Mouse (Mus musculus) midbrain, embryonic 15.5 days (tissue): Measurements from ENCODE around the gene 4930558K02Rik. TPM values are rescaled to one million over a fixed set of nuclear protein-coding genes. Genes with fewer than 3 reads are reported as not detected.

ENCODE experiments used
- ATAC-seq: fragments of 200-750 bp; cut with Nextera tagmentation; replicated peaks from 2 replicates; pipeline ENCODE4 v1.8.0; 2017; ENCODE audit warnings: moderate TSS enrichment
- H3K27ac ChIP-seq: fragments of 300-500 bp; sonication (generic); 2 replicates; pipeline ENCODE4 v1.5.1; 2015; ENCODE audit warnings: mild to moderate bottlenecking, inconsistent platforms
- H3K27me3 ChIP-seq: fragments of 300-500 bp; sonication (generic); replicated peaks from 2 replicates; pipeline ENCODE4 v1.6.1; 2015; ENCODE audit warnings: inconsistent platforms
- H3K36me3 ChIP-seq: fragments of 300-500 bp; sonication (generic); replicated peaks from 2 replicates; pipeline ENCODE4 v1.6.1; 2015; ENCODE audit warnings: inconsistent platforms
- H3K4me1 ChIP-seq: fragments of 300-500 bp; sonication (generic); 2 replicates; pipeline ENCODE4 v1.6.1; 2015; ENCODE audit warnings: inconsistent platforms
- H3K4me2 ChIP-seq: fragments of 300-500 bp; sonication (generic); 2 replicates; pipeline ENCODE4 v1.6.1; 2015; ENCODE audit warnings: inconsistent platforms, mild to moderate bottlenecking, moderate library complexity
- H3K4me3 ChIP-seq: fragments of 300-500 bp; sonication (generic); 2 replicates; pipeline ENCODE4 v1.5.1; 2015; ENCODE audit warnings: mild to moderate bottlenecking, inconsistent platforms
- H3K9ac ChIP-seq: fragments of 300-500 bp; sonication (generic); 2 replicates; pipeline ENCODE4 v1.6.1; 2015; ENCODE audit warnings: mild to moderate bottlenecking, inconsistent platforms
- H3K9me3 ChIP-seq: fragments of 300-500 bp; sonication (generic); 2 replicates; pipeline ENCODE4 v1.6.1; 2016; ENCODE audit warnings: inconsistent platforms
- WGBS: fragments of 180-500 bp; shearing (Covaris S2); methylation state at CpG from one replicate; pipeline ENCODE4 v1.1.7; 2015; ENCODE audit warnings: mixed read lengths; 5-methylcytosine and 5-hydroxymethylcytosine counted together
- polyA plus RNA-seq: library from polyadenylated mRNA; unstranded; fragments of >200 nt; fragmentation: Nextera tagmentation; extraction: Ambion mirVana; gene quantifications from 2 replicates; pipeline ENCODE4 v1.2.1, GENCODE M21; 2015

4930558K02Rik gene
- polyA plus RNA-seq, 1 experiment from 2014 or later = 0.22 TPM

DNA sequence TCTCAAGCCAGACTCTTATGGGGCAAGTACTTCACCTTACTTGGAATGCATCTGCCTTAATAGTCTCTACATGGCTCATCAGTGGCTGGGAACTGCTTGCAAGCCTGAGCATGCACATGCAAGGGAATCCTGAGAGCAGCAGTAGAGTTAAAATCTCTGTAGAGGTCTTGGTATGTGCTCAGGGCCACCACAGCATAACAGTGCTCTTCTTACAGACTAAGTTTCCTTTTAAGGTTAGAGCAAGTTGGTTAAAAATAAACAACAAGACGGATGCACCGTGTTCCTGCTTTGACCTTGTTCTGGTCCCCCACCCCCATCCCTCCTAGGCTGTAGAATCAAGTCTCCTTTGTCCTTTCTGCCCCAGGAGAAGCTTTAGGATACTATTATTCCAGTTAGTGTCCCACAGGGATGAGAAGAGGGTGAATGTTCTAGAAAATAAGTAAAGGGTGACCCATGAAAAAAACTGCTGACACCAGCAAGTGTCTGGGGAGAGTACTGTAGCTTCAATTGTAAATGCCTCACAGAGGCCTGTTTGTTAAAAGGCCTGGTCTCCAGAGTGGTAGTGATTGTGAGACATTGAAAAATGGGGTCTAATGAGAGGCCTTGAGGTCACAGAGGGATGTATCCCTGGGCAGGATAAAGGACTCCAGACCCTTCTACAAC lies 71.5 kb downstream of the 4930558K02Rik start:
- Histone ChIP-seq H3K27me3 (no peaks in the 10 kb centered on the region), H3K4me2 (no peak overlapping the region), H3K4me1 (no peaks in the 10 kb centered on the region), H3K36me3 (no peaks in the 10 kb centered on the region), H3K4me3 (no peak overlapping the region), H3K9me3 (no peaks in the 10 kb centered on the region), H3K9ac (no peak overlapping the region), H3K27ac (no peak overlapping the region)
- 75% methylated on average over 2 of the region's 2 CpGs for WGBS
- ATAC-seq = no peak

DNA sequence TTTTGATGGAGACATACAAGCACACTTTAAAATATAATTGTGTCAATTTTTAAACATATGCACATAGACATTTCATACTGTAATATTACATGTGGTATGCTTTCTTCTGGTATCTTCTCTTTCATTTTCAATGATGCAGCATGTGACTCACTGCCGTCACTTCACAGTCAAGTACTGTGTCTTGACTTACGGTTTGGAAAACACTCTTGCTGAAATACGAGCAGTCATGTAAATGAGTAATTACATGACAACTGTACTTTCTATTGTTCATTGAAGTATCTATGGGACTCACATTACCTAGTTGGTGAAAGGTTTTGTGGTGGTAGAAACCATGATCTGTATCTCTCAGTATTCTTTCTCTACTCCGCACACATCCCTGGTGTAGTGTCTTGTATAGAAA lies 72.3 kb downstream of the 4930558K02Rik start:
- H3K27ac ChIP-seq = no peak overlapping the region

DNA sequence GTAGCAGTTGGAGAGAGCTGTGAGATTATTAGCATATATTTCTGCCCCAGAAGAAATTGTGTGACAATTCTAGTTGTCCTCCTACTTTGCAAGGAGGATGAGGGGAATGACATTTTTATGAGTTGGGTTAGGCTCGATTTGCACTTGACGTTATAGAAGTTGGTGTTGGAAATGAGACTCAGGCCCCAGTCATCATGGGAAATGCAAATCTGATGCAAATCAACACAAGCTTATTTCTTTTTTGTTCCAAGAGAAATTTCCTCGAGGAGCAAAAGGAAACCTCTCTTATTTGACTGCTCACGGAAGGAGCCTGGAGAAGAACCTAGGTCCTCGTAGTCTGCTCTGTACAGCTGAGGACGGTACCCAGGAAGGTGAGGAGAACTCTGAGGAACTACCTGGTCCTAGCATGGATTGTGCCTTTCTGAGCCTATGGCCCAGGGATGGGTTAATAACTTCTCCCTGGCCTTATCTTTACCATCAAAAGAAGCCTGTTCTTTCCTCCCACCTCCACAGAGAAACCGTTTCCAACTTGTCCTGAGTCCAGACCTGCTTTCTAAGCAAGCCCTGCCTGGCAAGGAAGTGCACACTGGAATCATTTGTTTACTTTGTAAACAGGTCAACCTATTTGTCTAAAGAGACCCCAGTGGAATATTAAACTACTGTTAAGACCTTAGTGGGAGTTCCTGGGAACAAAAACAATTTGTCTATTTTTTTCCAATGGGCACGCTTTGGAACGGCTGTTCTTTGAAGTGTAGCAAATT lies 76.6 kb downstream of the 4930558K02Rik start:
- no peak overlapping the region for H3K4me3 ChIP-seq
- WGBS = 79% methylated on average over 9 of the region's 9 CpGs
- no peak overlapping the region for H3K4me2 ChIP-seq
- H3K27me3 ChIP-seq = no peaks in the 10 kb centered on the region
- ATAC-seq = no peak
- H3K9ac ChIP-seq = no peak overlapping the region
- H3K4me1 ChIP-seq = no peaks in the 10 kb centered on the region
- H3K36me3 ChIP-seq = no peaks in the 10 kb centered on the region
- no peak overlapping the region for H3K27ac ChIP-seq
- no peaks in the 10 kb centered on the region for H3K9me3 ChIP-seq

More for the DNA sequence above, 72.3 kb downstream of the 4930558K02Rik start:
- Histone ChIP-seq H3K36me3 (no peaks in the 10 kb centered on the region), H3K9me3 (no peaks in the 10 kb centered on the region), H3K27me3 (no peaks in the 10 kb centered on the region), H3K4me3 (no peak overlapping the region), H3K9ac (no peak overlapping the region), H3K4me2 (no peak overlapping the region), H3K4me1 (no peaks in the 10 kb centered on the region)
- no peak for ATAC-seq
- 91% methylated on average over 4 of the region's 4 CpGs for WGBS

GRCm38 (mm10) chr1:161900129-161900528 lies 79.3 kb downstream of the 4930558K02Rik start:
- no peak overlapping the region for H3K4me2 ChIP-seq
- no peaks in the 10 kb centered on the region for H3K9me3 ChIP-seq
- no peak overlapping the region for H3K27ac ChIP-seq
- H3K27me3 ChIP-seq = no peaks in the 10 kb centered on the region
- no peak overlapping the region for H3K4me3 ChIP-seq
- WGBS = 56% methylated on average over 2 of the region's 2 CpGs
- ATAC-seq = no peak
- H3K9ac ChIP-seq = no peak overlapping the region
- no peaks in the 10 kb centered on the region for H3K4me1 ChIP-seq
- no peaks in the 10 kb centered on the region for H3K36me3 ChIP-seq

- no peak for ATAC-seq
- Histone ChIP-seq H3K9ac (no peak overlapping the region), H3K9me3 (no peaks in the 10 kb centered on the region), H3K36me3 (no peaks in the 10 kb centered on the region), H3K4me2 (no peak overlapping the region), H3K4me3 (no peak overlapping the region), H3K4me1 (no peaks in the 10 kb centered on the region), H3K27ac (no peak overlapping the region), H3K27me3 (no peaks in the 10 kb centered on the region)
- WGBS = 86% methylated on average over 8 of the region's 8 CpGs
Measured at GRCm38 (mm10) chr1:161897235-161897634, 82.2 kb downstream of the 4930558K02Rik start.

DNA sequence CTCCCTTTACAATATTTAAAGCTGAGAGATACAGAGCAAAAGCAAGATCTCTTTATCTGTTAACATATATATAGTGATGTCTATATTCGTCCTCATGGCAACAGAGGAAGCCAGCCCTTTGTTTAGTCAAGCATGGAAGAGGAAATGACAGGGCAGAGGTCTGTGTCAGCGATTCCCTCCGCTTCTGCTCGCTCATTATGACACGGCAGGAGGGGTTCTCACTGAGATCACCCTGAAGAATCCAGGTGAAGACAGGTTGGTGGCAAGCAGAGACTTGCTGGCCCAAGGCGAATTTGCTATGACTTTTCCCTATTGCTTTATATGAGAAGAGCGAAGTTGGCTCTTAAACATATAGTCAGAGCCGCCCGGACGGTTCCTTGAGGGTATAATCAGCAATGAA lies 83.3 kb downstream of the 4930558K02Rik start:
- no peak; the same call in 1 of the 2 replicates for ATAC-seq
- 63% methylated on average over 10 of the region's 10 CpGs for WGBS
- Histone ChIP-seq H3K36me3 (no peaks in the 10 kb centered on the region), H3K27ac (no peak overlapping the region), H3K4me2 (no peak overlapping the region), H3K4me1 (no peaks in the 10 kb centered on the region), H3K4me3 (no peak overlapping the region), H3K9me3 (no peaks in the 10 kb centered on the region), H3K9ac (no peak overlapping the region), H3K27me3 (no peaks in the 10 kb centered on the region)

DNA sequence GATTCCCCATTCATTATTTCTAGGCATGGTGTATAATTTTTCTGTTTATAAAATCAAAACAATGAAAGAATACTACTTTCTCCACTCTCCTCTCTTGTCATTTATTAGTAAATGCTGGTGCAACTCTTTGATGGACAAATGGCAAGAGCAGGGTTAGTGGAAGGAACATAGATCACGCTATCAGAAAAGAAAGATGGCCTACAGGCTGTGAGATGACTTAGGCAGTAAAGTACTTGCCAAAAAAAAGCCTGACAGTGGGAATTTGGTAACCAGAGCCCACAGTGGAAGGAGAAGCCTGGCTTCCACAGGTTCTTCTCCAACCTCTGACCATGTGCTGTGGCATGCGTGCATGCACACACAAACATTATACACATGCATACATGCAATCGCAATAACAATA lies 84.4 kb downstream of the 4930558K02Rik start:
- Histone ChIP-seq H3K4me1 (no peaks in the 10 kb centered on the region), H3K27ac (no peak overlapping the region), H3K4me3 (no peak overlapping the region), H3K4me2 (no peak overlapping the region), H3K27me3 (no peaks in the 10 kb centered on the region), H3K9ac (no peak overlapping the region), H3K9me3 (no peaks in the 10 kb centered on the region), H3K36me3 (no peaks in the 10 kb centered on the region)
- WGBS = 95% methylated on average over 3 of the region's 3 CpGs
- no peak for ATAC-seq

DNA sequence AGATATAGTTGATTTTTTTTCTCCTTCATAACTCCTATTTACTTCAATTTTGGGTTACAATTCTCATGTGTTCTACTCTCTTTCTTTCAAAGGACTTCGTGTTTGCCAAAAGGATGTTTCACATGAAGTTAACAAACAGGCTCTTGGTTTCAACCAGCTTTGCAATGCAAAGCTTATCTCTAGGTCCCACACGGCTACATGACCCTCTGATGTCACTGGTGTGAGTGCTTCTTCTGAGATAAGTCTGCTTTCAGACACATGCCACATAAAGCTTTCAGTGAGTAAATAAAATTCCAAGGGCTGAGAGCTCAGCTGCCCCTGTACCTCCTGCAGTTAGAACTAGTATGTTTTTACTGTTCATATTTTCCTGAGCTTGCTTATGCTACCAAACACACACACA lies 84.9 kb downstream of the 4930558K02Rik start:
- no peak overlapping the region for H3K9ac ChIP-seq
- H3K4me1 ChIP-seq = no peaks in the 10 kb centered on the region
- no peaks in the 10 kb centered on the region for H3K27me3 ChIP-seq
- no peaks in the 10 kb centered on the region for H3K9me3 ChIP-seq
- no peak overlapping the region for H3K4me3 ChIP-seq
- ATAC-seq = no peak
- no peak overlapping the region for H3K27ac ChIP-seq
- H3K36me3 ChIP-seq = no peaks in the 10 kb centered on the region
- 70% methylated on average over 2 of the region's 2 CpGs for WGBS
- H3K4me2 ChIP-seq = no peak overlapping the region

- no peaks in the 10 kb centered on the region for H3K36me3 ChIP-seq
- no peaks in the 10 kb centered on the region for H3K9me3 ChIP-seq
- no peaks in the 10 kb centered on the region for H3K4me1 ChIP-seq
- H3K4me3 ChIP-seq = no peak overlapping the region
- 87% methylated on average over 2 of the region's 2 CpGs for WGBS
- no peak for ATAC-seq
- H3K27ac ChIP-seq = no peak overlapping the region
- H3K4me2 ChIP-seq = no peak overlapping the region
- H3K9ac ChIP-seq = no peak overlapping the region
- H3K27me3 ChIP-seq = no peaks in the 10 kb centered on the region
Measured at GRCm38 (mm10) chr1:161894126-161894525, 85.3 kb downstream of the 4930558K02Rik start.

Other genes starting within 250 kb of the 4930558K02Rik start
- 0.12 and 0.14 TPM in 2 replicates for gene Fasl, start 191.1 kb downstream of the 4930558K02Rik start, polyA plus RNA-seq
- gene Suco, start 103.0 kb downstream of the 4930558K02Rik start, polyA plus RNA-seq = 17.2 and 18.4 TPM in 2 replicates
- 35.1 and 38.2 TPM in 2 replicates for gene Pigc, start 10.4 kb downstream of the 4930558K02Rik start, polyA plus RNA-seq